Mouse (Mus musculus): ENCODE data around the gene Cotl1.

DNA sequence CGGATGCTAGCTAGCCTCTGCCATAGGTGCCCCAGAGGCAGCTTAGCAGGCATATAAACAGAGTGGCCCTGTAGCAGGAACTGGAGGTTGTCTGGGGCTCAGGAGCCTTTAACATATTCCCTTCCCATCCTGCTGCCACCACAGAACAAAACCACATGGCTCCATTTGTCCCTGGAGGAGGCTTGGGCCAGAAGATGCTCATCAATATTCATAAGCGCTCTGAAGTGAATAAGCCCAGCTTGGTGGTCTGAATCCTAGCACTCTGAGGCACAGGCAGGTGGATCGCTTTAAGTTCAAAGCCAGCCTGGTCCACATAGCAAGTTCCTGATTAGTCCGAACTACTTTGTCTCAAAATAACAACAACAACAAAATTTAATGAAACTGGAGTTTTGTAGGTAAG is 47.7 kb upstream of the Cotl1 start:
- TF ChIP-seq CTCF (IDR thresholded peaks at IDR 0.05; ENCODE audit: low read depth), result no peak
- TF ChIP-seq EP300 (optimal IDR thresholded peaks at IDR 0.05), result no peak

All from stomach, postnatal 0 days (tissue).